Mouse (Mus musculus): ENCODE results near the gene Bahcc1. TPM values are rescaled to one million over a fixed set of nuclear protein-coding genes. Genes with fewer than 3 reads are reported as not detected.

The Bahcc1 gene
- polyA plus RNA-seq, 1 experiment from 2014 or later = 4.6 TPM

DNA sequence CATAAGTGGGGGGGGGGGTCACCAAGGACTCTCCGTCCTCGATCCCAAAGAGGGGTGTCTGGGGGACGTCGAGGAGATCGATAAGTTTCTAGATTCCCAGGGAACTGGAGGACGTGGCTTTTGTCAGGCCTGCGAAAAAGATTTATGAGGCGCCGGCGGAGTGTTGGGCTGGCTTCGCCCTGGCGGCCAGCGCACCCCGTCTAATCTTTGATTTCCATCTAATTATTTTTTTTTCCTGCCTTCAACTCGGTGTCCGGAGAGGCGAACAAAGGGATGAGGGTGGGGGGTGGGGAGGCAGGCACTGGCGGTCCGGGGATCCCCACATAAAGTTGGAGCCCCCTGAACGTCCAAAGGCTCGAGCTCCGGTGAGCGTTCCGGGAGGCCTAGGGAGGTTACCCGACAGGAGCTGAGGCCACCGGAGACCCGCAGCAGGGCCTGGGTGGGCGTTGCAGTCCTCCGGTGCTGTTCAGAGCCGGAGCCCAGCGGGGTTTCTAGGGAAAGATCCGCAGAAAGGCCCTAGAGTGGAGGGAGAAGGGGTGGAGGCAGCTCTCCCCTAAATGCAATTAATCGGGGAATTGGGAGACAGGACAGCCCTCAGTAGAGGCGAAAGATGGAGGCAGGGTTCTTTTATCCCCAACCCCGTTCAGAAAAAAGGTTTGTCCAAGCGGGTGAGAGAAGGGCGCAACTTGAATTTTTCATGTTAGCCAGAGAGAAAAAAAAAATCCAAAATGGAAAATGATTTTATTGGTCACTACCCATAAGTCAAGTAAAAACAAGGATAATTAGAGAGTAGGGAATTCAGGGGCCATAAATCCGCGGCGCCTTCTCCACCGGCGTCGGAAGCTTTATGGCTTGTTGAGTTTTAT is 45.3 kb upstream of the Bahcc1 start:
- Histone ChIP-seq H3K4me1 (ENCODE audit: control insufficient read depth, insufficient read depth, low read length) (peaks cover 46% of the 10 kb centered on the region), H3K36me3 (ENCODE audit: control insufficient read depth, insufficient read depth) (no peaks in the 10 kb centered on the region), H3K27me3 (ENCODE audit: control insufficient read depth, insufficient read depth, low read length) (no peaks in the 10 kb centered on the region), H3K9ac (ENCODE audit: low read length) (peak overlapping the region; percentile 79), H3K4me2 (ENCODE audit: low read depth, low read length) (peak overlapping the region; percentile 95), H3K9me3 (replicated peaks; ENCODE audit: control insufficient read depth, low read length) (no peaks in the 10 kb centered on the region), H3K27ac (ENCODE audit: low read length) (peak overlapping the region; percentile 69), H3K4me3 (ENCODE audit: low read length) (peak overlapping the region; percentile 61)
- no peak for ATAC-seq (replicated peaks; ENCODE audit: extremely low read depth, insufficient read depth, low FRiP score)
- 4% methylated on average over 43 of the region's 43 CpGs for WGBS

DNA sequence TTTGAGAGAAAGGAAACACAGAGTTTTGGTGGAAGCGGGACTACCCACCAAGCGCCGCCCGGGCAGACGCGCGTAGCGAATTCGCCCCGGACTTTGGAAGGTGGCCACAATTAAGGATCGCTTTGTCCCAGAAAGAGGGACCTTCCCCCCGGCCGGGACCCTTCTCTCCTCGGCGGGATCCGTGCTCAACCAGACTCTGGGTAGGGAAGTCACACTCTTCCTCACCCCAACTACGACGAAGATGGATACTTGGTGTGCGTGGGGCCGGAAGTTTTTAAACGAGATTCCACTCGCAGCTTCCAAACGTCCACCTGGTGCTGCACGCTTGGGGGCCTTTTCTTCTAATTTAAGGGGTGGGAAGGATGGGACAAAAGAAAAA is 44.7 kb upstream of the Bahcc1 start:
- peak overlapping the region; percentile 95 for H3K4me2 ChIP-seq (ENCODE audit: low read depth, low read length)
- H3K36me3 ChIP-seq (ENCODE audit: control insufficient read depth, insufficient read depth) = no peaks in the 10 kb centered on the region
- peak overlapping the region; percentile 79 for H3K9ac ChIP-seq (ENCODE audit: low read length)
- H3K27me3 ChIP-seq (ENCODE audit: control insufficient read depth, insufficient read depth, low read length) = no peaks in the 10 kb centered on the region
- under 1% methylated on average over 24 of the region's 24 CpGs for WGBS
- no peak for ATAC-seq (replicated peaks; ENCODE audit: extremely low read depth, insufficient read depth, low FRiP score)
- peak overlapping the region; percentile 61 for H3K4me3 ChIP-seq (ENCODE audit: low read length)
- no peaks in the 10 kb centered on the region for H3K9me3 ChIP-seq (replicated peaks; ENCODE audit: control insufficient read depth, low read length)
- peaks cover 41% of the 10 kb centered on the region for H3K4me1 ChIP-seq (ENCODE audit: control insufficient read depth, insufficient read depth, low read length)
- H3K27ac ChIP-seq (ENCODE audit: low read length) = peak overlapping the region; percentile 95

DNA sequence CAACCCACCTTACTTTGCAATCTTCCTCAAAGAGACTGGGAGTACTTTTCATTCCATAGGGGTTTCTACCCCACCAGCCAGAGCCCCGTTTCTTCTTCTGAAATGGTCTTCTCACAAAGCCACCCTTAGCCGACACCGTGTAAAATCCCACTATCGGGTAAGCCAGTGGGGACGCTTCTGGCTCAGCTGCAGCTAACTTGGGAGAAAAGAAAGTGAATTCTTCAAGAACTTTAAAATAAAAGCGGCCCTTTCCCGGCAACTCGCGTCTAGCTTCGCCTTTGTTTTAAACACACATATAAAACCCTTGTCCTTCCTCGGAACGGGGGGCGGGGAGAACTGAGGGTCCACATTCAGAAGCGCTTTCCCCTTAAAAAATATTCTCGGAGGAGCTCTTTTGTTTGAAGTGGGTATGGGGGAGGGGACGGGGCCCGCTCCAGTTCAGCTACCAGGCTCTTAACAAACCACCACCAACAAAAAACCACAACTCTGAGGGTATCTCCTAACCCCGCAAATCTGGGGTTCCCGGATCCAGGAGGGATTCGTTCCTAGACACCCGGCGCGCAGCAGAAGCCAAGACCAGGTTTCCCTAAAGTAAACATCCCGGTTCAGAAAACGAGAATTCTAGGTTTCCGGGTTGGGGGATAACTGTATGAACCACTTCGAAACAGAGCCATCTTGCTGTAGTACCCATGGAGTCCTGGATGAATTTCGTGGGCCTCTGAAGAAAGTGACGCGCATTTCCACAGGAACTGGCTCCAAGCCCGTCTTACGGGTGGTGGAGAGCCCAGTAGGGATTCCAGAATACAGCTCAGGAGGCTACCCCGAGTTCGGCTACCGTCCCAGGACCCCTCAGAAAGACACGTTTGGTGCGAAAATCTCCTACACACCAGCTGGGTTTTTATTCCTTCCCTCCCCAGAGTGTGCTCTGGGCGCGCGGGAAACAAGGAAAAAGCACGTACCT is 44.0 kb upstream of the Bahcc1 start:
- Histone ChIP-seq H3K9me3 (replicated peaks; ENCODE audit: control insufficient read depth, low read length) (no peaks in the 10 kb centered on the region), H3K27ac (ENCODE audit: low read length) (peak overlapping the region; percentile 95), H3K36me3 (ENCODE audit: control insufficient read depth, insufficient read depth) (no peaks in the 10 kb centered on the region), H3K4me1 (ENCODE audit: control insufficient read depth, insufficient read depth, low read length) (peaks cover 34% of the 10 kb centered on the region), H3K4me3 (ENCODE audit: low read length) (peak overlapping the region; percentile 61), H3K4me2 (ENCODE audit: low read depth, low read length) (peak overlapping the region; percentile 95), H3K9ac (ENCODE audit: low read length) (peak overlapping the region; percentile 79), H3K27me3 (ENCODE audit: control insufficient read depth, insufficient read depth, low read length) (no peaks in the 10 kb centered on the region)
- no peak; the same call in 1 of the 2 replicates for ATAC-seq (replicated peaks; ENCODE audit: extremely low read depth, insufficient read depth, low FRiP score)
- under 1% methylated on average over 41 of the region's 41 CpGs for WGBS

DNA sequence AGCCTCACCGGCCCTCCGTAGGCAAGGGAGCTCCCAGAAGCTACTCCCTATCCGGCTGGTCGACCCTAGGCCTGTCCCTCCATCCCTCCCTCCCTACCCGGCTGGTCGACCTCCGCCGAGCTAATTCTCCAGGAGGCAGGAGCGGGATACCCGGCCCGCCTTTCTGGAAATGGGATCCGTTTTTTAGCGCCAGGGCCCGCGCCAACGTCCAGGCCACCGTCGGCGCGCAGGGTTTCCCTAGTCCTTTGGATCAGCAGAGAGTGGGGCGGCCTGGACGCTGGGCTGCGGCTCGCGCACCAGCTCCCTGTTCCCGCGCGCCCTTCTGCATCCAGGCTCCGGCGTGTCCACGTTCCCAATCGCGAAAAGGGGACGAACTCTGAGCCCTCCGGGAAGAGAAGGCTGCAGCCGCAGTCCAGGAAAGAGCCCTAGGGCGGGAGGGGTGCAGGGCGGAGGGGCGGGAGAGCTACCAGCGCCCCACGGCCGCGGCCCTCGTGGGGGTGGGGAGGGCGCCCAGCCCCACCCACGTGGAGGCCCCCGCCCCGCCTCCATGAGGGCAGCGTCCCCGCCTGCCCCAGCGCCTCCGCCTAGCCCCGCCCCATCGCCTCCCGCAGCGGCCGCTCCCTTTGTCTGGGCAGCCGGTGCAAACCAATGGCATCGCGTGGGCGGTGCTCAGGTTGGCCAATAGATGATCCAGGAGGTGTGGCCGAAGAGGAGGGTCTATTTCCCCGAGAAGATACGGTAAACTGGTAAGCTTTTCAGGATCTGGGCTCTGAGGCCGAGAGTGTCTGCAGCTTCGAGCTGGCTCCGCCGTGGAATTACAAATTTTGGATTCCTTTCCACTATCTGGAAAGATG is 43.1 kb upstream of the Bahcc1 start:
- Histone ChIP-seq H3K27ac (ENCODE audit: low read length) (peak overlapping the region; percentile 95), H3K4me3 (ENCODE audit: low read length) (peak overlapping the region; percentile 61), H3K4me1 (ENCODE audit: control insufficient read depth, insufficient read depth, low read length) (peaks cover 25% of the 10 kb centered on the region), H3K36me3 (ENCODE audit: control insufficient read depth, insufficient read depth) (no peaks in the 10 kb centered on the region), H3K27me3 (ENCODE audit: control insufficient read depth, insufficient read depth, low read length) (no peaks in the 10 kb centered on the region), H3K9ac (ENCODE audit: low read length) (peak overlapping the region; percentile 79), H3K4me2 (ENCODE audit: low read depth, low read length) (peak overlapping the region; percentile 95), H3K9me3 (replicated peaks; ENCODE audit: control insufficient read depth, low read length) (no peaks in the 10 kb centered on the region)
- peak; percentile 92 for ATAC-seq (replicated peaks; ENCODE audit: extremely low read depth, insufficient read depth, low FRiP score)
- under 1% methylated on average over 65 of the region's 68 CpGs for WGBS

DNA sequence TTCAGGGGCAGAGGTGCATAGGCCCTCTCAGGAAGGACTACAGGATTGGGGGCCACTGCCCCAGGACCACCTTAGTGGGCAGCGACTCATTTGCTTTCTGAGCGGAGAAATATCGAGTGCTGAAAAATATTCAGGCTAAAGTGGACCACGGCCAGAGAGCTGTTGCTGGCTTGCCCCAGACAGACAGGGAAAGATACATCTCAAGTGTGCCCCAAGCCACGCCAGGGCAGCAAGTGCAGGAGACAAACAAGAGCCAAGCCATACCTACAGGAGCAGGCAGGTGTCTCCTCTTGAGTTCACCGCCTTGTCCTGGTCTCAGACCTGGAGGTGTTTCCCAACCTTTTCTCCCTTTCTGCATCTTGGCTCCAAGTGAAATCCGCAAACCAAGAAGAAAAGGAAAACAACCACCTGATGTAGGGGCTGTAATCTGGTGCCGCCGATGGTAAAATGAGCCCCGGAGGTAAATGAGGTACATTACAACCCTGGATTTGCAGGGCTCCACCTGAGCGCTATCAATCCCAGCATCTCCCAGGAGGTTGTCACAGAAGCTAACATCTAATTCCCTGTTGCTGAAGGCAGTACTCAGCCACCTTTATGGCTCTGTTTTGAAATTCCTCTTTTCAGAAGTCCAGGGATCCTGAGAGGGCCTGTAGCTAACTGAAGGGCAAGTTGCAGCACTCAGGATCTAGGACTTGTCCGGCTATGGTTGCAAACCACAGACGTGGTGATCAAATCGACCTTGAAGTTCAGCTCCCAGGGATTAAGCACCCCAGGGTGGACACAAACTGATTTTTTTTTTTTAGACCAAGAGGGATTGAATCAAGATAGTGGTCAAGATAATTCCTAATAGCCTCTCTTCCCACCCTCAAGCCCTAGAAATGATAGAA is 42.0 kb upstream of the Bahcc1 start:
- WGBS = 44% methylated on average over 14 of the region's 14 CpGs
- Histone ChIP-seq H3K36me3 (ENCODE audit: control insufficient read depth, insufficient read depth) (no peaks in the 10 kb centered on the region), H3K27ac (ENCODE audit: low read length) (peak overlapping the region; percentile 88), H3K4me3 (ENCODE audit: low read length) (peak overlapping the region; percentile 48), H3K4me1 (ENCODE audit: control insufficient read depth, insufficient read depth, low read length) (peaks cover 15% of the 10 kb centered on the region), H3K27me3 (ENCODE audit: control insufficient read depth, insufficient read depth, low read length) (no peaks in the 10 kb centered on the region), H3K9me3 (replicated peaks; ENCODE audit: control insufficient read depth, low read length) (no peaks in the 10 kb centered on the region), H3K9ac (ENCODE audit: low read length) (peak overlapping the region; percentile 77), H3K4me2 (ENCODE audit: low read depth, low read length) (peak overlapping the region; percentile 81)
- no peak for ATAC-seq (replicated peaks; ENCODE audit: extremely low read depth, insufficient read depth, low FRiP score)

DNA sequence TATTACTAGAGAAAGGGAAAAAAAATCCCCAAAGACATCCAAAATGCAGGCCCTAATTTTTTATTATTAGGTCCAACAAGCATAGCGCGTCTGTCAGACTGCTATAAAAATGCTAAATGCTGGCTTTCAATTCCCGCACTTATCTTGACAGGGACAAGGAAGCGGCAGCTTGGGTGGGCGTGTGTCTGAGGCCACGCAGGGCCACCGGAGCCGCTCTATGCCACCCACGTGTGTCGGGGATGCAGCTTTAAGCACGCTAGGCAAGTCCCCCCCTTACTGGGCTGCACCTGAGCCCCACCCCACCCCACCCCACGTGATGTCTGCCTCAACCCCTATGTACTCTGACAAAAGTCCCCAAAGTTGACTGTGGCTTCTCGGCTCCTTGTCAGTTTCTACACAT is 33.9 kb upstream of the Bahcc1 start:
- H3K4me2 ChIP-seq (ENCODE audit: low read depth, low read length) = no peak overlapping the region

DNA sequence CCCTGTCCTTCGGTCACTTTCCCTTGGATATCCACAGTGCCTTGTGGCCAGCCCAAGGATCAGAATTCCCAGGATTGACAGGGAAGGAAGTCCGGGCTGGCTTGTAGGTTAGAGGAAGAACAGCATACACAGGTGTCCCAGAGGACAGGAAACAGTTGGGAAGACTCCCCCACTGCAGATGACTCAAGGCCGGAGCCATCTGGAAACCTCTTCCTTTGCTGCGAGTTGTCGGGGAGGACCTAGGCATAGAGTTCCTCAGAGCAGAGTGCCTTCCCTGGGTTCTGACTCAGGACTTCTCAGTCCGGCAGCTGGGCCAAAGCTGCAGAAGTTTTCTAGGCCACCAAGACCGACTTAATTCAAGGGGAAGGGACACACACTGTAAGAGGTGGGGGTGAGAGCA is 33.0 kb upstream of the Bahcc1 start:
- 61% methylated on average over 7 of the region's 7 CpGs for WGBS
- no peak overlapping the region for H3K9ac ChIP-seq (ENCODE audit: low read length)
- no peak overlapping the region for H3K4me2 ChIP-seq (ENCODE audit: low read depth, low read length)
- no peaks in the 10 kb centered on the region for H3K36me3 ChIP-seq (ENCODE audit: control insufficient read depth, insufficient read depth)
- no peaks in the 10 kb centered on the region for H3K27me3 ChIP-seq (ENCODE audit: control insufficient read depth, insufficient read depth, low read length)
- no peaks in the 10 kb centered on the region for H3K9me3 ChIP-seq (replicated peaks; ENCODE audit: control insufficient read depth, low read length)
- no peak overlapping the region for H3K4me3 ChIP-seq (ENCODE audit: low read length)
- peak; percentile 60; the same call in 1 of the 2 replicates for ATAC-seq (replicated peaks; ENCODE audit: extremely low read depth, insufficient read depth, low FRiP score)
- H3K27ac ChIP-seq (ENCODE audit: low read length) = peak overlapping the region; percentile 39
- H3K4me1 ChIP-seq (ENCODE audit: control insufficient read depth, insufficient read depth, low read length) = peaks cover 6% of the 10 kb centered on the region; the same call in 1 of the 2 replicates

More for the DNA sequence above, 33.9 kb upstream of the Bahcc1 start:
- peaks cover 6% of the 10 kb centered on the region; the same call in 1 of the 2 replicates for H3K4me1 ChIP-seq (ENCODE audit: control insufficient read depth, insufficient read depth, low read length)
- no peak overlapping the region for H3K9ac ChIP-seq (ENCODE audit: low read length)
- no peak for ATAC-seq (replicated peaks; ENCODE audit: extremely low read depth, insufficient read depth, low FRiP score)
- H3K4me3 ChIP-seq (ENCODE audit: low read length) = no peak overlapping the region
- 23% methylated on average over 13 of the region's 13 CpGs for WGBS
- no peak overlapping the region for H3K27ac ChIP-seq (ENCODE audit: low read length)
- no peaks in the 10 kb centered on the region for H3K9me3 ChIP-seq (replicated peaks; ENCODE audit: control insufficient read depth, low read length)
- no peaks in the 10 kb centered on the region for H3K36me3 ChIP-seq (ENCODE audit: control insufficient read depth, insufficient read depth)
- H3K27me3 ChIP-seq (ENCODE audit: control insufficient read depth, insufficient read depth, low read length) = no peaks in the 10 kb centered on the region

DNA sequence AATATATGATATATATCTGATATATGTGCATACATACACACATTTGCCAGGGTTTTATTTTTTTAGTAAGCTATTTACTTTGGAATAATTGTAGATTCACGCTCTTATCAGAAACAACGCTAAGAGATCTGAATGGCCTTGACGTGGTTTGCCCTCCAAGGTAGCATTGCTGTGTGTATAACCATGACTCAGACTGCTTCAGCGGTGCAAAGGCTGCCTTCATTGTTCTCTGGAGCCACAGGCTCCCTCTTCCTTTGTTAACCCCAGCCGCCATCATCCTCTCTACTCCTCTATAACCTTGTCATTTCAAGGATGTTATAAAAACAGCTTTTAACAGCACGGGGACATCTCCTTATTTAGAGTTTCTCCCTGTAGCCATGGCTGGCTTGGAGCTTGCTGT is 32.1 kb upstream of the Bahcc1 start:
- no peak overlapping the region for H3K4me3 ChIP-seq (ENCODE audit: low read length)
- H3K36me3 ChIP-seq (ENCODE audit: control insufficient read depth, insufficient read depth) = no peaks in the 10 kb centered on the region
- peaks cover 8% of the 10 kb centered on the region for H3K4me1 ChIP-seq (ENCODE audit: control insufficient read depth, insufficient read depth, low read length)
- no peaks in the 10 kb centered on the region for H3K27me3 ChIP-seq (ENCODE audit: control insufficient read depth, insufficient read depth, low read length)
- no peak overlapping the region for H3K4me2 ChIP-seq (ENCODE audit: low read depth, low read length)
- H3K9me3 ChIP-seq (replicated peaks; ENCODE audit: control insufficient read depth, low read length) = no peaks in the 10 kb centered on the region
- no peak overlapping the region for H3K9ac ChIP-seq (ENCODE audit: low read length)
- H3K27ac ChIP-seq (ENCODE audit: low read length) = no peak overlapping the region
- WGBS = 64% methylated on average over 6 of the region's 6 CpGs
- no peak for ATAC-seq (replicated peaks; ENCODE audit: extremely low read depth, insufficient read depth, low FRiP score)
